Mouse (Mus musculus): ENCODE results near the gene Fabp3. TPM values are rescaled to one million over a fixed set of nuclear protein-coding genes. Genes with fewer than 3 reads are reported as not detected.
A peak's percentile ranks its signal among the peaks of the same experiment; 100 is the strongest.

Gene Fabp3
- polyA plus RNA-seq, 1 experiment from 2014 or later, result 16.2 TPM

- Histone ChIP-seq H3K27ac (no peak overlapping the region), H3K9me3 (no peaks in the 10 kb centered on the region), H3K27me3 (ENCODE audit: poor library complexity, severe bottlenecking) (no peaks in the 10 kb centered on the region), H3K4me3 (no peak overlapping the region), H3K36me3 (replicated peaks) (peaks cover 85% of the 10 kb centered on the region), H3K4me1 (peaks cover 5% of the 10 kb centered on the region; the same call in 1 of the 2 replicates)
- 73% methylated on average over 3 of the region's 3 CpGs for WGBS
- DNase-seq (ENCODE audit: extremely low spot score, low spot score), result no peak
Measured at GRCm38 (mm10) chr4:130318122-130318521, 9.7 kb downstream of the Fabp3 start.

- Histone ChIP-seq H3K4me3 (no peak overlapping the region), H3K36me3 (replicated peaks) (peaks cover 90% of the 10 kb centered on the region), H3K9me3 (no peaks in the 10 kb centered on the region), H3K27me3 (ENCODE audit: poor library complexity, severe bottlenecking) (no peaks in the 10 kb centered on the region), H3K4me1 (peaks cover 5% of the 10 kb centered on the region; the same call in 1 of the 2 replicates), H3K27ac (no peak overlapping the region)
- no peak for DNase-seq (ENCODE audit: extremely low spot score, low spot score)
- 83% methylated on average over 7 of the region's 7 CpGs for WGBS
Measured at GRCm38 (mm10) chr4:130319564-130319963, 11.2 kb downstream of the Fabp3 start.

DNA sequence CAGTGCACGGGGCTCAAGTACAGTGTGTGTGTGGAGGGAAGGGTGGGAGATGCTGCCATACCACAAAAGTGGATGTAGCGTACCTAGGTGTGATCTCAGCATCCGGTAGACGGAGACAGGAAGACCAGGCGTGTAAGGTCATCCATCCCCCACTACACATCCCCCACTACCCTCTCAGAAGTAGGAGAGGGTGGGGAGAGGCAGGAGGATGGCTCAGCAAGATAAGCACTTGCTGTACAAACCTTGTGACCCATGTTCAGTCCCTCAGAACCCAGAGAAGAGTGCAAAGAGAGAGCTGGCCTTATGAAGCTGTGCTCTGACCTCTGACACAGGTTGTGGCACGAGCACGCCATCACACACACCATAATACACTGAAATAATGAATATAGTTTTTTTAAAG lies 13.2 kb downstream of the Fabp3 start:
- DNase-seq (ENCODE audit: extremely low spot score, low spot score), result no peak
- H3K9me3 ChIP-seq, result no peaks in the 10 kb centered on the region
- H3K4me3 ChIP-seq, result no peak overlapping the region
- H3K27me3 ChIP-seq (ENCODE audit: poor library complexity, severe bottlenecking), result no peaks in the 10 kb centered on the region
- no peak overlapping the region for H3K27ac ChIP-seq
- no peaks in the 10 kb centered on the region for H3K4me1 ChIP-seq
- 94% methylated on average over 7 of the region's 7 CpGs for WGBS
- H3K36me3 ChIP-seq (replicated peaks), result peaks cover 90% of the 10 kb centered on the region

GRCm38 (mm10) chr4:130322567-130322966 lies 14.2 kb downstream of the Fabp3 start:
- Histone ChIP-seq H3K9me3 (no peaks in the 10 kb centered on the region), H3K4me3 (no peak overlapping the region), H3K27me3 (ENCODE audit: poor library complexity, severe bottlenecking) (no peaks in the 10 kb centered on the region), H3K27ac (no peak overlapping the region), H3K4me1 (no peaks in the 10 kb centered on the region), H3K36me3 (replicated peaks) (peaks cover 90% of the 10 kb centered on the region)
- WGBS, result 94% methylated on average over 7 of the region's 7 CpGs
- no peak for DNase-seq (ENCODE audit: extremely low spot score, low spot score)

- Histone ChIP-seq H3K4me1 (no peaks in the 10 kb centered on the region), H3K4me3 (no peak overlapping the region), H3K9me3 (no peaks in the 10 kb centered on the region), H3K27ac (no peak overlapping the region), H3K36me3 (replicated peaks) (peaks cover 91% of the 10 kb centered on the region), H3K27me3 (ENCODE audit: poor library complexity, severe bottlenecking) (no peaks in the 10 kb centered on the region)
- DNase-seq (ENCODE audit: extremely low spot score, low spot score), result no peak
- WGBS, result 84% methylated on average over 1 of the region's 1 CpGs
Measured at GRCm38 (mm10) chr4:130323165-130323564, 14.8 kb downstream of the Fabp3 start.

DNA sequence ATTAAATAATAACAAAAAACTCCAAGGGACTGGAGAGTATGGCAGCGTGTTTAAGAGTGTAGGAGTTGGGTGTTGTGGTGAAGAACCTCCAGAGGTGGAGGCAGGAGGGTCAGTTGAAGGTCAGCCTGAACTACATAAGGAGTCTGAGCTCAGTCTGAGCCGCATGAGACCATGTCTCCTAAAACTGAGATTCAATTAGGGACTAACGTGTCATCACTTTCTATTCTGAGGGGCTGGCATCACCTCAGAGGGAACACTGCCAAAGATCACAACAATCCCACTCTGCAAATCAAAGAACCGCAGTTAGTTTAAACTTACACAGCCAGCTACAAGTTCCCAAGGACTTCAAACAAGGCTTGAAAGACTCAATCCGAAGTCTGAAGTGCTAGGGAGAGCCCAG lies 15.2 kb downstream of the Fabp3 start:
- H3K9me3 ChIP-seq, result no peaks in the 10 kb centered on the region
- H3K27ac ChIP-seq, result no peak overlapping the region
- WGBS, result 92% methylated on average over 5 of the region's 5 CpGs
- H3K36me3 ChIP-seq (replicated peaks), result peaks cover 91% of the 10 kb centered on the region
- no peaks in the 10 kb centered on the region for H3K27me3 ChIP-seq (ENCODE audit: poor library complexity, severe bottlenecking)
- H3K4me3 ChIP-seq, result no peak overlapping the region
- DNase-seq (ENCODE audit: extremely low spot score, low spot score), result no peak
- no peaks in the 10 kb centered on the region for H3K4me1 ChIP-seq

- 93% methylated on average over 2 of the region's 2 CpGs for WGBS
Measured at GRCm38 (mm10) chr4:130325446-130325845, 17.1 kb downstream of the Fabp3 start.

GRCm38 (mm10) chr4:130327366-130327765 lies 19.0 kb downstream of the Fabp3 start:
- WGBS, result 92% methylated on average over 9 of the region's 9 CpGs
- Histone ChIP-seq H3K4me1 (no peaks in the 10 kb centered on the region), H3K36me3 (replicated peaks) (peaks cover 78% of the 10 kb centered on the region), H3K9me3 (no peaks in the 10 kb centered on the region), H3K27ac (no peak overlapping the region), H3K4me3 (no peak overlapping the region), H3K27me3 (ENCODE audit: poor library complexity, severe bottlenecking) (no peaks in the 10 kb centered on the region)
- DNase-seq (ENCODE audit: extremely low spot score, low spot score), result no peak

More at GRCm38 (mm10) chr4:130325446-130325845, 17.1 kb downstream of the Fabp3 start:
- H3K4me3 ChIP-seq, result no peak overlapping the region
- no peaks in the 10 kb centered on the region for H3K27me3 ChIP-seq (ENCODE audit: poor library complexity, severe bottlenecking)
- H3K27ac ChIP-seq, result no peak overlapping the region
- no peak for DNase-seq (ENCODE audit: extremely low spot score, low spot score)
- peaks cover 85% of the 10 kb centered on the region for H3K36me3 ChIP-seq (replicated peaks)
- H3K9me3 ChIP-seq, result no peaks in the 10 kb centered on the region
- H3K4me1 ChIP-seq, result no peaks in the 10 kb centered on the region

- Histone ChIP-seq H3K4me3 (no peak overlapping the region), H3K4me1 (no peaks in the 10 kb centered on the region), H3K9me3 (no peaks in the 10 kb centered on the region), H3K36me3 (replicated peaks) (peaks cover 63% of the 10 kb centered on the region), H3K27ac (no peak overlapping the region), H3K27me3 (ENCODE audit: poor library complexity, severe bottlenecking) (no peaks in the 10 kb centered on the region)
- DNase-seq (ENCODE audit: extremely low spot score, low spot score), result no peak
- 92% methylated on average over 5 of the region's 5 CpGs for WGBS
Measured at GRCm38 (mm10) chr4:130335867-130336266, 27.5 kb downstream of the Fabp3 start.

GRCm38 (mm10) chr4:130341691-130342090 lies 33.3 kb downstream of the Fabp3 start:
- 34% methylated on average over 4 of the region's 4 CpGs for WGBS
- Histone ChIP-seq H3K4me3 (no peak overlapping the region), H3K4me1 (no peaks in the 10 kb centered on the region)

GRCm38 (mm10) chr4:130349666-130350065 lies 41.3 kb downstream of the Fabp3 start:
- Histone ChIP-seq H3K27ac (no peak overlapping the region), H3K4me1 (no peaks in the 10 kb centered on the region), H3K36me3 (replicated peaks) (peaks cover 86% of the 10 kb centered on the region), H3K27me3 (ENCODE audit: poor library complexity, severe bottlenecking) (no peaks in the 10 kb centered on the region), H3K4me3 (no peak overlapping the region), H3K9me3 (no peaks in the 10 kb centered on the region)
- no peak for DNase-seq (ENCODE audit: extremely low spot score, low spot score)
- WGBS, result 95% methylated on average over 6 of the region's 6 CpGs

More at GRCm38 (mm10) chr4:130341691-130342090, 33.3 kb downstream of the Fabp3 start:
- H3K27me3 ChIP-seq (ENCODE audit: poor library complexity, severe bottlenecking), result no peaks in the 10 kb centered on the region
- peak; percentile 46 for DNase-seq (ENCODE audit: extremely low spot score, low spot score)
- no peaks in the 10 kb centered on the region for H3K9me3 ChIP-seq
- no peak overlapping the region for H3K27ac ChIP-seq
- H3K36me3 ChIP-seq (replicated peaks), result peaks cover 56% of the 10 kb centered on the region

DNA sequence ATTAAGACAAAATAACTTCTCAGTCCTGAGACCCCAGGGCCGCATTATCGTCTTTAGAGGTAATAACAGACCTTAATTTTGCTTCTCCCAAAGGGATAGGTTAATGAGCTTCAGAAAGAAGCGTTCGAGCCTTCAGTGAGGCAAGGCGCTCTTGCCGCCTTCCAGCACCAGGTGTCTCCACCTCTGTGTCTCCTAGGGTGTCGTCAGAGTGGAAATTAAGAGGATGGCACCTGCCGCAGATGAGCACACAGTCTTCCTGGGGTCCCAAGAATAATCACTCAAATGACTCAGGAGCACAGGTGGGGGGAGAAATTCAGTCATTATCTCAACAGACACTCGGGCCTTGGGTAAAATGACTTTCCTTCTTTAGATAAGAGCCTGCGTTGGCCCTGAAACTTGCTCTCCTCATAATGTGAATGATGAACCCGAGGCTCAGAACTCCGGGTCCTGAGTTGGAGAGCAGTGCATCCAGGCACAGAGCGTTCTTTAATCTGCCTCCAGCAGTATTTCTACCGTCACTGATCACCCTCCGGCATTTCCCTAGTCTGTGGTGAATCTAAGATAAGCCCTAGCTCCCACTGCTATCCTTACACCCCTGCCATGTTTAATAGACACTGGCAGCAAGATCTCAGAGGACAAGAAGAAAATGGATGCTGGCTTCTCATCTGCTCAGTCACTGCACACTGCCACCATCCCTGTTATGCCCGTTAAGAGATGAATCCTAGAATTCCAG lies 42.5 kb downstream of the Fabp3 start:
- Histone ChIP-seq H3K4me3 (no peak overlapping the region), H3K36me3 (replicated peaks) (peaks cover 81% of the 10 kb centered on the region), H3K27me3 (ENCODE audit: poor library complexity, severe bottlenecking) (no peaks in the 10 kb centered on the region), H3K27ac (no peak overlapping the region), H3K9me3 (no peaks in the 10 kb centered on the region), H3K4me1 (no peaks in the 10 kb centered on the region)
- no peak for DNase-seq (ENCODE audit: extremely low spot score, low spot score)
- WGBS, result 89% methylated on average over 16 of the region's 16 CpGs

GRCm38 (mm10) chr4:130352588-130352987 lies 44.2 kb downstream of the Fabp3 start:
- no peak for DNase-seq (ENCODE audit: extremely low spot score, low spot score)
- no peaks in the 10 kb centered on the region for H3K4me1 ChIP-seq
- peaks cover 83% of the 10 kb centered on the region for H3K36me3 ChIP-seq (replicated peaks)
- 94% methylated on average over 7 of the region's 7 CpGs for WGBS
- H3K9me3 ChIP-seq, result no peaks in the 10 kb centered on the region
- H3K4me3 ChIP-seq, result no peak overlapping the region
- H3K27me3 ChIP-seq (ENCODE audit: poor library complexity, severe bottlenecking), result no peaks in the 10 kb centered on the region
- no peak overlapping the region for H3K27ac ChIP-seq

All from forebrain, embryonic 10.5 days (tissue).